Mouse (Mus musculus) kidney, postnatal 36 days (tissue): ENCODE measurements around the gene Rasal3.

Experiments
- DNase-seq, 2 experiments: peaks; one replicate each; pipeline ENCODE4 v3.0.0; 2021 to 2022; ENCODE audit warnings: mixed read lengths in 2 of 2

Gene Rasal3

GRCm38 (mm10) chr17:32403417-32403816, at the start of gene Rasal3:
Gene Rasal3, minus strand, starts transcription at chr17:32403583.
- DNase-seq: no peak

GRCm38 (mm10) chr17:32452482-32452881, 49.1 kb upstream of the Rasal3 start, which contains the start of gene Cyp4f39:
Gene Cyp4f39, plus strand, starts transcription at chr17:32452723.
- peak in 1 of 2 experiments; percentile 45 for DNase-seq

- no peak for DNase-seq
Observed at GRCm38 (mm10) chr17:32450844-32451537, 47.6 kb upstream of the Rasal3 start.

- DNase-seq: no peak
Observed at GRCm38 (mm10) chr17:32449042-32449441, 45.7 kb upstream of the Rasal3 start.

DNA sequence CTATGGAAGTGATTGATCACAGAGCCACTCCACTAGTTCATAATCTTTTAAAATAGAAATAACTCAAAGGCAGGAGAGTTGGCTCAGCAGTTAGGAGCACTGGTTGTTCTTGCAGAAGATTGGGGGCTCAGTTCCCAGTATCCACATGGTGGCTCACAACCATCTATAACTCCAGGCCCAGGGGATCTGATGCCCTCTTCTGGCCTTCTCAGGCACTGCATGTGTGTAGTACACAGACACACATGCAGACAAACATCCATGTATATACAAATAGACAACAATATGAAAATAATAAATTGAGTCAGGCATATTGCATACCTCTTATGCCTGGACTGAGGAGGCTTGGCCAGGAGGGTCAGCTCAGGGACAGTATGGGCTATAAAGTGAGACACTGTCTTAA, 43.8 kb upstream of the Rasal3 start:
- DNase-seq: no peak

GRCm38 (mm10) chr17:32445016-32445415, 41.6 kb upstream of the Rasal3 start:
- DNase-seq: no peak

DNA sequence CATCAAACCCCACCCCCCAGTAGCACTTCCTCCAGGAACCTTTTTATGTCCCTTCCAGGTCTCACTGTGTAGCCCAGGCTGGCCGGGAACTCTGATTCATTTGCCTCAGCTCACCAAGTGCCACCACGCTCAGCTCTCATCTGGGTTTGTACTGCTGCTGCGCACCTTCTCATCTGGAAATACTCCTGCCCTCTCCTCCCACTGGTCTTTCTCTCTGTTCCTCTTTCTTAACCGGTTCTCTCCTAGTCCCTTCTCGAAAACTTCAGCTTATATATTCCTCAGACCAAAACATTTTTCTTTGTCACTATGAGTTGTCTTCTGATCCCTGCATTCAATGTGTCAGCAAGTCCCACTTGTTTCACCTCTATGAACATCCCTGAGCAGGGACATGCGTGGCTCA, 39.9 kb upstream of the Rasal3 start:
- no peak for DNase-seq

GRCm38 (mm10) chr17:32437106-32437505, 33.7 kb upstream of the Rasal3 start:
- DNase-seq: no peak

DNA sequence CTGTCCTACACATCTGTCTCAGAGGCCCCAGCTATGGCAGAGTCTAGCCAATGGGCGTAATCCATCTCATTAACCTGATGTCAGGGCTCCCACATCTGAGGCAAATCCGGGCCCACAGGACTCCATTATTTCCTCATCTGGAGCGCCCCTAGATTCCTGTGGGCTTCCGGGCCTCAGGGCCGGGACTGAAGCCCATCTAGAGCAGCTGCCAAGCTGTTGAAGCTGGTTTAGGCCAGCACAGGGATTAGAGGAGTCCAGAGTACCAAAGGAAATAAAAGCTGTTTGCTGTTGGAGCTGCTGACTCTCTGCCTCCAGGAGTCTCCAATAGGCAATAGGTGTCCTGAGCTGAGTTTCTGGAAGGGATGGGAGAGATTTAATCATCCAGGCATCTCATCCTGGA, 31.8 kb upstream of the Rasal3 start:
- DNase-seq: peak; percentile 17

DNA sequence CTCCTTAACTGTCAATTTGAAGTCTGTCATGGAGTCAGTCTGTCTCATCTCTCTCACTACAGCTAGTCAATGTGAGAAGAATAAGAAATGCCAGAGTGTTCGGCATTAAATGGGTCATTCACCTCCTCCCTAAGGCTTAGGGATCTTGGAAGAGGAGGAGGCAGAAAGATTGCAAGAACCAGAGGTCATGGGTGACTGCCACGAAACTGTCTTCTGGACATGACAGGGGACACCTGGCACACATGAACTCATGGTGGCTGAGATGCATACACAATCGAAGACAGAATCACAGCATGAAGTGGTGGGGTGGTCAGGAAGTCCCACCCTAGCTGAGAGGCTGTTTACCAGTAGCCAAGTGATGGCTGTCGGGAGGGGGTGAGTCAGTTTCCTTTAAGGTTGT, 30.9 kb upstream of the Rasal3 start:
- DNase-seq: no peak

GRCm38 (mm10) chr17:32431972-32432371, 28.6 kb upstream of the Rasal3 start:
- peak in 1 of 2 experiments; percentile 27 for DNase-seq

DNA sequence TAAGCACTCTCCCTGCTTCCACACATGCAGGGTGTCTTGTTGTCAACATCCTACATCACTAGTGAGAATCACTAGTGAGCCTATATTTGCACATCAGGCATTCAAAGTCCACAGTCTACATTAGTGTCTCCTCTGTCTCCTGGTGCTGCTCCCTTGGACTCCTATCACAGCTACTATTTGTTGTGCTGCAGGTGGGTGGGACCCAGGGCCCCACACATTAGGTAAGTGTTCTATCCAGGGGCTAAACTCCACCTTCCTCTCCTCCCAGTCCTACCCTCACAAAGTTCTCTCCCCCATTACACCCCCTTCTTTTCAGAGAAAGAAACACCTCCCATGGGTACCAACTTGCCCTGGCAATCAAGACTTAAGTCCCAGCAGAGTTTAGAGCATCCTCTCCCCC, 23.2 kb upstream of the Rasal3 start:
- no peak for DNase-seq

GRCm38 (mm10) chr17:32424034-32424433, 20.7 kb upstream of the Rasal3 start, which contains the start of gene Pglyrp2:
Gene Pglyrp2, minus strand, starts transcription at chr17:32424167.
- no peak for DNase-seq

- DNase-seq: no peak
Observed at GRCm38 (mm10) chr17:32420781-32421180, 17.4 kb upstream of the Rasal3 start.

DNA sequence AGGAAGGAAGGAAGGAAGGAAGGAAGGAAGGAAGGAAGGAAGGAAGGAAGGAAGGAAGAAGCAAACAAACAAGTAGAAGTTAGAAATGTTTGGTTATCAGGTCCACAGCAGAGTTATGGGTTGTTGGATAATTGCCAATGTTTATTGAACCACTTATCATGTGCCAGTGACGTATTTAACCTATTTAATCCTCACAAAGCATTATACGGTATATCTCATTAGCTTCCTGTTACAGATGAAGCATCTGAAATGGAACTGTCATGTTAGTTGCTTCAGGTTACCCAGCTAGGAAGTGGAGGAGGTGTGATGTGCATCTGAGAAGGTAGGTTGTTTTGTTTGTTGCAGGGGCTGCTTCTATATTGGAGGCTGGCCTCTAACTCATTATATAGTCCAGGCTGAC, 16.6 kb upstream of the Rasal3 start:
- no peak for DNase-seq

- no peak for DNase-seq
Observed at GRCm38 (mm10) chr17:32416771-32417170, 13.4 kb upstream of the Rasal3 start.

GRCm38 (mm10) chr17:32415417-32416020, 12.1 kb upstream of the Rasal3 start:
- DNase-seq: no peak

DNA sequence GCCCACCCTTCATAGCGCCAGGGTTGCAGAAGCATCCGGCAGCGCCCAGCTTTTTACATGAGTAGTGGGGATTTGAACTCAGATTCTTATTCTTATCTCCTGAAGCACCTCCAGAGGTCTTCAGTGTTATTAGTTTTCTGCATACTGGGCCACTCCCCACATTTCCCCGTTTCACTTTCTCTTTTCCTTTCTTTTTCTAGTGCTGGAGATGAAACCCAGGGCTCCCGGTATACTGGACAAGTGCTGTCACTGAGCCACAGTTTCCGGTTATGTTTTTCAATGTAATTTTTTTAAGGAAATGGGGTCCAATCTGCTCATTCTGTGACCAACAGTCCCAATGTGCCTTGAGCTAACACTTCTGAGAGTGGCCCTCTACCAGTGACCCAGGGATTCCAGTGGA, 8.5 kb upstream of the Rasal3 start:
- DNase-seq: no peak

- DNase-seq: no peak
Observed at GRCm38 (mm10) chr17:32402779-32403157, 615 bp downstream of the Rasal3 start.

DNA sequence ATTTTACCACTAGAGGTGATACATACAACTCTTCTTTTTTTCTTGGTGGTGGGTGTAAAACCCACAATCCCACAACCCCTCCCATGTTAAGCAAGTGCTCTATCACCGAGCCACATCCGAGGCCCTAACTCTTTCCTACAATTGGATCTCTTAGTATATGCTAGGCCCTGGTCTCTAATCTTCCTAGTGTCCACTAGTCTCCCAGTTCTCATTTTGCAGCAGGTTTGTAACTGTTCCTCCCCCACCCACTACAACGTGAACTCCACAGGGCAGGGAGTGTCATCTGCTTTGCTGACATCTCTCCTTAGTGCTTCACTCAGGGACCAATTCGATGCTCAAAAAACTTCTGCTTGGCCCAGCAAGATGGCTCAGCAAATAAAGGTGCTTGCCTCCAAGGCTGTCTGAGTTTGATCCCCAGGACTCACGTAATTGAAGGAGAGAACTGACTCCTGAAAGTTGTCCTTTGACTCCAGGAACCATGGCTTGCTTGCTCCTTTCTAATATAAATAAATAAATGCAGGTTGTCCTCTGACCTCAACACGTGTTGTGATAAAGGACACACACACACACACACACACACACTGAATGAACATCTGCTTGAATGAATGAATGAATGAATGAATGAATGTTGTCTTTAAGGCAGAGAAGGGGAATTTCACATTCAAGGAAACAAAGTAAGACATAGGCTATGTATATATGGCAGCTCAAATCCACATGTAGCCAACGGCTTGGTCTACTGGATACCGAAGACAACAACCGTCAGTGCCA, 1.2 kb downstream of the Rasal3 start:
- DNase-seq: no peak

DNA sequence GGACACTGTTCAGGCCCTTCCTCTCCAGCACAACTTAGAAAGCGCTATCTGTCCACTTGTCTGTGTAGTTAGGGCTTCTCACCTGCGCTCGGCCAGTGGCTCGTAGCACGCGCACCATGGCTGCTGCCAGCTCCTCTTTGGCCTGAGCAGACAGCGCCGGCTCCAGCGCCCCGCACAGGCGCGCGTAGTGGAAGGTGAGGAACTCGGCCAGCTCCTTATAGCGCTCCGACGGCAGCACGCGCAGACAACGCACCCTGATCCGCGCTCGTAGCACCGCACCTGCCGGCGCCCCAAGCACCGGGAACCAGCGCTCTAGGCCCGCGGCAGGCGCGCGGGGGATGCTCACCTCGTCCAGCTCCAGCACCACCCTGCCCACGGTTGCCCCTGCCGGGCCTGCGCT, 7.1 kb downstream of the Rasal3 start:
- DNase-seq: peak in 1 of 2 experiments; percentile 21

- no peak for DNase-seq
Observed at GRCm38 (mm10) chr17:32393944-32394343, 9.4 kb downstream of the Rasal3 start.

DNA sequence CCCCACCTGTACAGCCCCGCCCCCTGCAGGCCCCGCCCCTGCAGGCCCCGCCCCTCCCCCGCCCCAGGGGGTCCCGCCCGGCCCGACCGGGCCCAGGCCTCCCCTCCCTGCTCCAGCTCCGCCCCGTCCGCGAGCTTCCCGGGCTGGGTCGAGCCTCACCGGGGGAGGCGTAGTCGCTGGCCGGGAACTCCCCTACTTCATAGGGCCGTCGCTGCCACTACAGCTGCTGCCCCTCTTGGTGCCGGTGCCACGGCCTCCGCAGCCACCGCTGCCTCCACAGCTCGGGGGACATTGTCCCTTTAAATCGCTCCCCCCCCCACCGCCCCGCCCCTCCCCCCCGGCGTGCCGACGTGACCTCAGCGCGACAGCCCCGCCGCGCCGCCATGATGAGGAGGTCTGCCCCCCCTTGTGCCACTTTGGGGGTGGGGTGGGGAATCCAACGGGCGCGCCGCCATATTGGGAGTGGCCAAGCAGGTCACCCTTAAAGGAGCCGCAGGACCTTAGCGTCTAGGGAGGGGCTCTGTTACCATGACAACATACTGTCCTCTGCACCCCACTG, 14.2 kb downstream of the Rasal3 start, which contains the start of gene Wiz:
TSS of gene Wiz (minus strand) at position 339 of the 559 bp plus-strand sequence.
- DNase-seq: peak; percentile 95 to 97
